Mouse (Mus musculus) G1E (cell line): ENCODE data around the gene 4930432K21Rik. TPM values are rescaled to one million over a fixed set of nuclear protein-coding genes. Genes with fewer than 3 reads are reported as not detected.

Experiments
- ATAC-seq: 2 replicates; pipeline ENCODE4 v1.8.0; 2016; ENCODE audit warnings: mild to moderate bottlenecking; ENCODE audit not compliant: insufficient number of reproducible peaks, poor library complexity, low FRiP score, severe bottlenecking; ENCODE audit errors: extremely low read depth
- DNase-seq: peaks from one replicate; pipeline ENCODE4 v3.0.0; 2012; ENCODE audit warnings: low spot score
- H3K27me3 ChIP-seq: 2 replicates; pipeline ENCODE4 v1.6.1; 2012; ENCODE audit warnings: mild to moderate bottlenecking, low read length, inconsistent platforms; ENCODE audit not compliant: insufficient read depth
- H3K36me3 ChIP-seq: replicated peaks from 2 replicates; pipeline ENCODE3; 2012; ENCODE audit warnings: mild to moderate bottlenecking, inconsistent platforms
- H3K4me1 ChIP-seq: 2 replicates; pipeline ENCODE4 v1.6.1; 2012; ENCODE audit warnings: low read depth, low read length, inconsistent platforms, mixed read lengths; ENCODE audit not compliant: insufficient read depth
- H3K4me3 ChIP-seq: 2 replicates; pipeline ENCODE4 v1.5.1; 2012; ENCODE audit warnings: low read depth, mild to moderate bottlenecking, inconsistent platforms, low read length, moderate library complexity, mixed read lengths
- H3K9me3 ChIP-seq: replicated peaks from 2 replicates; pipeline ENCODE4 v1.6.1; 2012; ENCODE audit warnings: inconsistent platforms
- CTCF ChIP-seq: IDR thresholded peaks from 2 replicates; pipeline ENCODE4 v1.5.1; 2012; ENCODE audit warnings: low read depth, low read length, inconsistent platforms, mixed read lengths
- GATA1 ChIP-seq: IDR thresholded peaks from 2 replicates; pipeline ENCODE4 v1.6.1; 2012; ENCODE audit warnings: borderline replicate concordance, low read length, inconsistent platforms, mixed read lengths
- GATA2 ChIP-seq: IDR thresholded peaks from 2 replicates; pipeline ENCODE4 v1.6.1; 2012; ENCODE audit warnings: low read depth, low read length, inconsistent platforms, borderline replicate concordance
- POLR2AphosphoS5 ChIP-seq: IDR thresholded peaks from 2 replicates; pipeline ENCODE4 v1.6.1; 2012; ENCODE audit warnings: low read depth, low read length, inconsistent platforms; ENCODE audit not compliant: insufficient replicate concordance
- TAL1 ChIP-seq: conservative IDR thresholded peaks from 2 replicates; pipeline ENCODE4 v1.6.1; 2012; ENCODE audit warnings: low read depth, low read length, inconsistent platforms, mixed read lengths
- polyA plus RNA-seq: library from polyadenylated mRNA; stranded (reverse); fragments of >175 nt; gene quantifications from 2 replicates; pipeline ENCODE4 v1.2.3, GENCODE M21; 2012
- total RNA-seq, 2 experiments: library from RNA; stranded (forward) in 1 of 2; stranded (reverse) in 1 of 2; fragments of 200-1000 nt in 1 of 2; fragments of >200 nt in 1 of 2; fragmentation: Nextera tagmentation in 1 of 2; gene quantifications; 2 replicates each; pipeline ENCODE4 v1.2.3; 2014 to 2017

Gene 4930432K21Rik
- total and polyA plus RNA-seq, 3 experiments, result 0.08 to 0.55 TPM; not detected in 1

DNA sequence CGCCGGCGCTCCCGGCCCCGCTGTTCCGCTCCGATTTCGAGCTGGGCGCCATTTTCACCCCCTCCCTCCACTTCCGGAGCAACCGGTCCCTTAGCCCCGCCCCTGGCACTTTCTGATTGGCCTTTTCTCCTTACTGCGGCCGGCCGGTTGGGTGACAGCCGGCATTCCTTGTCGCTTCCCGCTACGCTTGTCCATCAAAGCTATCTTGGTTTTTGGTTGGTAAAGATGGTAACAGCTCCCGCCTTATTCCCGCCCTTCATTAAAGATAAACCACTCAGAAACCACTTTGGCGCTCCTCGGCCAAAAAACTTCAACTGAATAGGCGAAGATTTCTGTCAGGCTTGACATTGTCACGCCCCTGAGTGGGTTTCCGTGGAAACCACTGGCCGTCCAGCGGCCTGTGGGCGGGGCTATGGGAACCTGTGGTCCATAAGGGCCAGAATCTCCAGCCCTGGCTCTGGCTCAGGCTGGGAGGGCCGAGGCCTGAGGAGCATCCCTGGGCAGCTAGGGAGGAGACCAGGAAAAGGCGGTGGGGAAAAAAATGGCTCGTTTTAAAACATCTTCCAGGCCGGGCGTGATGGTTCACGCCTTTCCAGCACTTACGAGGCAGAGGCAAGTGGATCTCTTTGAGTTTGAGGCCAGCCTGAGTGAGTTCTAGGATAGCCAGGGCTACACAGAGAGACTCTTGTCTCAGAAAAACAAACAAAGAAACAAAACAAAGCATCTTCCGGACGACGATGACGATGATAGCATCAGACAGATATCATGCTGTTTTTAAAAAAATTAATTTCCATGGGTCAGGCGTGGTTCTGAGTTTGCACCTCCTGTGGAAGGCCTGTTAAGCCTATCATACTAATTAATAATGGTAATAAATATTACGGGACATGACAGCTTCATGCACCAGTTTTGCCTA, 42.9 kb upstream of the 4930432K21Rik start, which contains the start of gene Dcaf15:
TSS of gene Dcaf15 (minus strand) at position 72 of the 913 bp plus-strand sequence.
- DNase-seq (peak; percentile 100), ATAC-seq (peak; percentile 97)
- Histone ChIP-seq H3K9me3 (0 out of 2 replicates have a peak, but pooled peaks cover 2% of the 10 kb centered on the region), H3K4me3 (peak within 1 kb of the TSS; percentile 75), H3K36me3 (peaks cover 30% of the 10 kb centered on the region), H3K4me1 (peaks cover 38% of the 10 kb centered on the region), H3K27me3 (no peaks in the 10 kb centered on the region)
- TF ChIP-seq TAL1 (no peak), GATA1 (no peak), POLR2AphosphoS5 (no peak), CTCF (no peak), GATA2 (no peak)

DNA sequence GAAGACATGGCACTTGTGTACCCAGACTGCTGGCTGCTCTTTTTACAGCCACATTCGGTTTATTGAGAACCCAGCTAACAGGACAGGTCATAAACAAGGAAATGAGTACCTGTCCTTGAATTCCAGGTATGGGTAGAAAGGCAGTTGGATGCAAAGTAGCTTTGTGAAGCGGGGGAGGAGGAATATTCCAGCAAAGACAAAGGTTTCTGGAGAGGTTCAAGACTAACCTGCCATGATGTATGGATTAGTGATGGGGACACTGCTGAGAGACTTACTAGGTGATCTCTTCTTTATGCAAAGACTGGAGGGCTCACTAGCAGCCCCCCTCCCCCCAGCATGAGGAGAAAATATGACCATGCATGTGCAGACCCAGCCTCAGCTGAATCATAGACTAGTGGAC, 42.1 kb upstream of the 4930432K21Rik start:
- no peak for DNase-seq
- peaks cover 36% of the 10 kb centered on the region for H3K4me1 ChIP-seq
- no peak for ATAC-seq
- 0 out of 2 replicates have a peak, but pooled peaks cover 2% of the 10 kb centered on the region for H3K9me3 ChIP-seq
- no peak overlapping the region for H3K4me3 ChIP-seq
- H3K36me3 ChIP-seq, result peaks cover 24% of the 10 kb centered on the region
- H3K27me3 ChIP-seq, result no peaks in the 10 kb centered on the region
- no peak for TF ChIP-seq CTCF
- TF ChIP-seq GATA1, result no peak
- TF ChIP-seq POLR2AphosphoS5, result no peak

DNA sequence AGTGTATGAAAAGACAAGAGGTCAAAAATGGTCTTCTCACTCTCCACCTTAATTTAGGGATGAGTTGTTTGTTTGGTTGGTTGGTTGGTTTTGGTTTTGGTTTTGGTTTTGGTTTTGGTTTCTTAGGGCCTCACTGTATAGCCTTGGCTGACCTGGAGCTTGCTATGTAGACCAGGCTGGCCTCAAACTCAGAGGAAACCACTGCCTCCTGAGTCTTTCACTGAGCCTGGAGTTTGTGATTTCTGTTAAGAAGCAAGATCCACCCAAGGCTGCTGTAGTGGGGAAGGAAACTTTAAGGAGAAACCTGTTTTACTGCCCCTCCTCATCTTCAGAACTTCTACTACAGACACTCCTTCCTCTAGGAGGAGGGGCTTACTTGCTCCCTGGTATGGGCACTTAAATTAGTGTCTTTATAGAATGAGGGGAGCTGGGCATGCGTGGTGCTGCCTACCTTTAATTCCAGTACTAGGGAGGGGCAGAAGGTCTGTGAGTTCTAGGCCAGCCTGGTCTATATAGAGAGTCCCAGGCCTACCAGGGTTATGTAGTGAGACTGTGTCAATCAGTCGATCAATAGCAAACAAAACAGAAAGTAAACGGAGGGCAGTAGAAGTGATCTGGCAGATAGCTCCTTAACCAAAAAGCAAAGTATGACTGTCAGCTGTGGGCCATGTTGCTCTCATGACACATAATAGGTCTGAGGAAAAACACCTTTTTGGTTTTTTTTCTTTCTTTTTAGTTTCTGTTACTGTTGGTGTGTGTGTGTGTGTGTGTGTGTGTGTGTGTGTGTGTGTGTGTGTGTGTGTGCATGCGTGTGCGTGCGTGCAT, 41.4 kb upstream of the 4930432K21Rik start:
- no peak overlapping the region for H3K4me3 ChIP-seq
- DNase-seq, result no peak
- TF ChIP-seq GATA1 (no peak), GATA2 (no peak), CTCF (no peak), POLR2AphosphoS5 (no peak), TAL1 (no peak)
- H3K9me3 ChIP-seq, result 0 out of 2 replicates have a peak, but pooled peaks cover 2% of the 10 kb centered on the region
- H3K27me3 ChIP-seq, result no peaks in the 10 kb centered on the region
- peaks cover 35% of the 10 kb centered on the region for H3K4me1 ChIP-seq
- peaks cover 19% of the 10 kb centered on the region for H3K36me3 ChIP-seq
- ATAC-seq, result no peak

DNA sequence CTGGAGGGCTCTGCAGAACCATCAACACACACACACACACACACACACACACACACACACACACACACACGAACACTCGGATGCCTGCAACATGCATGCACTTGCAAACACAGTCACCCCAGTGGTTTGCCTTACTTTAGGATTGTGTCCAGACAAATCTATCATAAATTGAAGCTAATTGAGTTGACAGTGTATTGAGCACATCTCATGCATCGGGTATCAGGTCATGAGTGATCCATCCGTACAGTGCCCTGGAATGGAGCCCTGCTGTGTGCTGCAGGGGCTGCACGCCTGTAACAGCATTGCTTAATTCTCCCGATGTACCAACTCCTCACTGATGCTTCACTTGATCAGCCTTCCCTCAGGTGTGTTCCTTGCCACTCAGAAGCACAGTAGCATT, 32.2 kb upstream of the 4930432K21Rik start:
- Histone ChIP-seq H3K27me3 (peaks cover 16% of the 10 kb centered on the region), H3K4me3 (no peak overlapping the region), H3K36me3 (no peaks in the 10 kb centered on the region), H3K9me3 (no peaks in the 10 kb centered on the region), H3K4me1 (no peaks in the 10 kb centered on the region)
- no peak for DNase-seq
- TF ChIP-seq GATA2, result no peak
- no peak for TF ChIP-seq GATA1
- no peak for TF ChIP-seq CTCF
- TF ChIP-seq TAL1, result no peak
- TF ChIP-seq POLR2AphosphoS5, result no peak
- no peak for ATAC-seq

DNA sequence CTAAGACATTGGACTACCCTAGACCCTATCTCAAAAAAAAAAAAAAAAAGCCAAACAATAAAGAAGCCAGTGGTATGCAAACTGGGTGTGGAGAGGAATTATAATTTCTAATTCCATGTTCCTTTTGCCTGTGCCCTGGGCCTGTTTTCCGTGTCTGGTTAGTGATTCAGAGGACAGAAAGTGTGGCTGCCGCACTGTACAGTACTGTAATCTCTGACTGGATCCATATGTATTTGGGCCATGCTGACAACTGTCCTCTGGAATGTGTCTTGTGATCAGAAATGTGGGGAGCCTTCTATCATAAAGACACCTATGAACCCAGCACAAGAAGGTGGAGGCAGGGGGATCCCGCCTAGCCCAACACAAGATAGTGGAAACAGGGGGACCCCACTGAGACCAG, 25.7 kb upstream of the 4930432K21Rik start:
- ATAC-seq (no peak), DNase-seq (no peak)
- TF ChIP-seq CTCF (no peak), GATA2 (no peak), POLR2AphosphoS5 (no peak), GATA1 (no peak), TAL1 (no peak)
- H3K36me3 ChIP-seq, result no peaks in the 10 kb centered on the region
- no peak overlapping the region for H3K4me3 ChIP-seq
- H3K9me3 ChIP-seq, result no peaks in the 10 kb centered on the region
- H3K4me1 ChIP-seq, result no peaks in the 10 kb centered on the region
- peaks cover 26% of the 10 kb centered on the region for H3K27me3 ChIP-seq

DNA sequence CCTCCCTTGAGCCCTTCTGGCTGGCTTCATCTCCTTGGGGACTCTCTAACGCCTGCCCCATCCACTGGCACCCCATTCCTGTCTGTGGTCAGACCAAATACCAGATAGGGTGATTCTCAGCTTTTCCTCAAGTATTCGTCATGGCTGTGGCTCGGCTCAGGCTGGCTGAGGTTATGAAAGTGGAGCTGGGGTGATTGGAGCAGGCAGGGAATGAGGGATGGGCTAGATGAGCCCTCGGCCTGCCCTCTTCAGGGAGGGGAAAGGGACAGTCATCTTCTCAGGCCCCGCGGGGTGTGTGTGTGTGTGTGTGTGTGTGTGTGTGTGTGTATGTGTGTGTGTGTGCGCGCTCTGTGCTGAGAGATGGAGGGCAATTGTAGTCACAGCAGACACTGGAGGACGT, 22.2 kb upstream of the 4930432K21Rik start, which contains the start of gene Podnl1:
TSS of gene Podnl1 (plus strand) at position 334 of the 400 bp plus-strand sequence.
- no peak for DNase-seq
- Histone ChIP-seq H3K27me3 (peaks cover 43% of the 10 kb centered on the region), H3K4me1 (peaks cover 4% of the 10 kb centered on the region; the same call in 1 of the 2 replicates), H3K36me3 (peaks cover under 1% of the 10 kb centered on the region), H3K4me3 (no peak within 1 kb of the TSS), H3K9me3 (no peaks in the 10 kb centered on the region)
- no peak for ATAC-seq
- TF ChIP-seq GATA1 (no peak), GATA2 (no peak), CTCF (no peak), POLR2AphosphoS5 (no peak), TAL1 (no peak)
